Mouse (Mus musculus): ENCODE results near the gene Phf23.

GRCm38 (mm10) chr11:69999666-70000065 is 4.1 kb downstream of the Phf23 start:
- TF ChIP-seq CTCF (IDR thresholded peaks at IDR 0.05; ENCODE audit: low read depth), result no peak
- no peak for TF ChIP-seq EP300 (optimal IDR thresholded peaks at IDR 0.05)

Data from stomach, postnatal 0 days (tissue).